Mouse (Mus musculus): Measurements from ENCODE around the gene Lrrn4cl.
A peak's percentile ranks its signal among the peaks of the same experiment; 100 is the strongest.
"Not testable (repeated sequence)": the region's sequence is repeated elsewhere in the genome, so short reads cannot be mapped to it uniquely, and the experiment has no call there.

Gene Lrrn4cl

DNA sequence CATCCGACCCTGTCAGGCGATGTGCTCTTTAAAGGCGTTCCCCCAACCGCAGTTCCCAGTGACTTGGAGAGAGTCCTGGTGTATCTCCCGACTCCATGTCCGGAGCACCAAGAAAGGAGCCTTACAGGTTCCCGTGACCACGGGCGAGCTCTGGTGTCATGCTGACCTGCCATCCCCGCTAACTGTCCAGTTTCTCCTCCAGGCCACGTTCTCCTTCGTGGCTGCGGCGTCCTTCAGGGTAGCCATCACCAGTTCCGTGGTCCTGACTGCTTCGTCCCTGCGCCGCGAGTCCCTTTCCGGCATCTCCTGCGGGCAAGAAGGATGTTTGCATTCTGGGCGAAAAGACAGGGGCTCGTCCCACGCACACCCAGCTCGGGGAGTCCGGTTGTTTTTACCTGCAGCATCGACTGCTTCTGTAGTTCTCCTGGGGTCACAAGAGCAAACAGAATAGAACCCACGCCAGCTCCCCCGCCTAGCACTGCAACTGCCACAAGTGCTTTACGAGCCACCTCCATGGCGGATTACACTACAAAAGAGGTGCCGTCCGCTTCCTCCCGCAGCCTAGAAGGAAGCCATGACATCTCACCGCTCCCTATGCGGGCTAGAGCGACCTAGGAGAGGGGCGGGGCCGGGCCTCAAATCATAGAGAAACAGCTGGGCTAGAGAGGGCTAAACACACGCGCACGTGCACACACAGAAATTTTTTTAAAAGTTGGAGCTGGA, 29.9 kb downstream of the Lrrn4cl start, which contains the start of gene Uqcc3:
TSS of gene Uqcc3 (minus strand) at position 613 of the 723 bp plus-strand sequence.
- DNase-seq (ENCODE audit: inconsistent ontology term): peak; percentile 91

DNA sequence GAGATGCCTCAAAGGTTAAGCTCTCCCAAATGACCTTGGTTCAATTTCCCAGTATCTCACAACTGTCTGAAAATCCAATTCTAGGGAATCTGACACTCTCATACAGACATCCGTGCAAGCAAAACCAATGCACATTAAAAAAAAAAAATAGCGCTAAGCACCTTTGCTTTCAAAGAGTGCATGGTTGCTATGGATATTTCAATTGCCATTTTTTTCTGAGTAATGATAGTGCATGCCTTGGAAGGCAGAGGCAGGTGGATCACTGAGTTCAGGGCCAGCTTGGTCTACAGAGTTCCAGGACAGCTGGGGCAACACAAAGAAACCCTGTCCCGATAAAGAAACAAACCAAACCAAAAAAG, 30.4 kb downstream of the Lrrn4cl start:
- no peak for DNase-seq (ENCODE audit: inconsistent ontology term)

DNA sequence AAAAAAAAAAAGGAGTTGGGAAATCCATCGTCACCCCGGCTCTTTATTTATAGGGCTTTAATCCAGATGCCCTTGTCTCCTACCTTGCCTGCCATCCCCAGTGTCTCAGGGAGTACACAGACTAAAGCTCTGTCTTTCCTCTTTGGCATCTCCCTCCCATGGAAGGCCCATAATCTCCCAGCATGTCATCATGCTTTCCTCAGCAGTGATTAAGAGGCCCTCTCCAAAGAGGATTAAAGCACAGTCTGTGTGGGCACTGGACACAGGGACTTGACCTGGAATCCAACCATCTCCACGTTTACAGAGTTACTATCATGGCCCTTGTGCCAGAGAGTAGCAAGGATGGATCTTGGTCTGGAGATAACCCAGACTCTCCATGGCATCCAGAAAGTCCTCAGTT, 33.0 kb downstream of the Lrrn4cl start, which contains the start of the genes Lbhd1 and Gm49403:
TSS of gene Lbhd1 (plus strand) at position 117 of the 400 bp plus-strand sequence.
TSS of gene Gm49403 (plus strand) at position 315 of the 400 bp plus-strand sequence.
- DNase-seq (ENCODE audit: inconsistent ontology term): no peak

DNA sequence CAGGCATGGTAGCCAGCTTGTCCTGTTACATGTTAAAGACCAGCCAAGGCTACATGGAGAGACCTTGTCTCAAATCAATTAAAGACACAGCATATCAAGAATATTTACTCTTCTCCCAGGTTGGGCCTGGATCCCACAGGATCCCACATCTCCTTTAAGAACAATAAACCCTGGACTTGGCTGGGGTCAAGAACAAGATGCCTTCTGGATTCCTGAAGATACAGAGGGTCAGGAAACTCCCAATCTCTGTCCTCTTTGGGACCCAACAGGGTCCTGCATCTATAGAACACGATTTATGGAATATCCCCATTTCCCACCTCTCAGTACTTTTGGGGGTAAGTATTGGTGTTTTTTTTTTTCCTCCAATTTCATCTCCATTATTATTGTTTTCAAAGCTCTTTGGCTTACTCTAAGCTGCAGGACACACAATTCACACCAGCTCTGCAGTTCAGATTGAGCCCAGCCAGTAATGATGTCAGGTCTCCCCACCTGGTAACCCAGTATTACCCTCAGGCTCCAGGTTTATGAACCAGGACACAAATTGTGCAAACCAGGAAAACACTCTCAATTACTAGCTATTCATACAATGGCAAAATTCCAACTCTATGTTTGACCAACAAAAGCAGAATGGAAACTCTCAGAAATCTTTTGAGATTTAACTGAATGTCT, 36.5 kb downstream of the Lrrn4cl start:
- DNase-seq (ENCODE audit: inconsistent ontology term): no peak

DNA sequence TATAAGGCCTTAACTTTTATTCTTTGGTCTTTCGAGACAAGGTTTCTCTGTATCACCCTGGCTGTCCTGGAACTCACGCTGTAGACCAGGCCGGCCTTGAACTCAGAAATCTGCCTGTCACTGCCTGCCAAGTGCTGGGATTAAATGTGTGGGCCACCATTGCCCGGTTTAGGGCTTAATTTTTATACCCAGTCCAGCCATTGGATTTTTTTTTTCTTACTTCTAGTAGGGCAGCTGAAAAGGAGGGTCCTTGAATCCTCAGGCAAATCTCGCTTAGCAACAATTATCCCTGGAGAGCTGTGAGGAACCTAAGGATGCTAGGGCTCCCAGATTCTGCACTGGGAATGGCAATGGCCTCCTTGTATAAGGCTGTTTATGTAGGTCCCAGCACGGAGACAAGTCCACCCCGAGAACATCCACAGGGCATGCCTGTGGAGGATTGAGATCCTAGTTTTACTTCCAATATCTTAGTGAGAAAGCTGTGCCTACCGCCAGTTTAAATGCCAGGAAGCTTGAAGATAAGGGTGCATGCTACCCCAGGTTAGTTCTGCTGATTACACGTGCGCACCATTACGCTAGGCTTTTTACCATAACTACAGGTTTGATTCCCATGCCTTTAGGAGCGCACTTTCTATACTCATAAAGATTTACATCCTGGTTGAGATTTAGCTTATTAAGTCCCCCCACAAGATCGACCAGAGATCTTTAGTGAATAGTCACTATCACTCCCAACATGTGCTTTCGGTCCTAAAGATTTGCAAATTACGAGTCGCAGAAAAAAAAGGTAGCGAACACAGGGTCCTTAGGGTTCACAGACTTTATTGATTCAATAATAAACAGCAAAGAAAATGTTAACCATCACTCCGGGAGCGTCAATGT, 37.3 kb downstream of the Lrrn4cl start:
- peak; percentile 24 for DNase-seq (ENCODE audit: inconsistent ontology term)

DNA sequence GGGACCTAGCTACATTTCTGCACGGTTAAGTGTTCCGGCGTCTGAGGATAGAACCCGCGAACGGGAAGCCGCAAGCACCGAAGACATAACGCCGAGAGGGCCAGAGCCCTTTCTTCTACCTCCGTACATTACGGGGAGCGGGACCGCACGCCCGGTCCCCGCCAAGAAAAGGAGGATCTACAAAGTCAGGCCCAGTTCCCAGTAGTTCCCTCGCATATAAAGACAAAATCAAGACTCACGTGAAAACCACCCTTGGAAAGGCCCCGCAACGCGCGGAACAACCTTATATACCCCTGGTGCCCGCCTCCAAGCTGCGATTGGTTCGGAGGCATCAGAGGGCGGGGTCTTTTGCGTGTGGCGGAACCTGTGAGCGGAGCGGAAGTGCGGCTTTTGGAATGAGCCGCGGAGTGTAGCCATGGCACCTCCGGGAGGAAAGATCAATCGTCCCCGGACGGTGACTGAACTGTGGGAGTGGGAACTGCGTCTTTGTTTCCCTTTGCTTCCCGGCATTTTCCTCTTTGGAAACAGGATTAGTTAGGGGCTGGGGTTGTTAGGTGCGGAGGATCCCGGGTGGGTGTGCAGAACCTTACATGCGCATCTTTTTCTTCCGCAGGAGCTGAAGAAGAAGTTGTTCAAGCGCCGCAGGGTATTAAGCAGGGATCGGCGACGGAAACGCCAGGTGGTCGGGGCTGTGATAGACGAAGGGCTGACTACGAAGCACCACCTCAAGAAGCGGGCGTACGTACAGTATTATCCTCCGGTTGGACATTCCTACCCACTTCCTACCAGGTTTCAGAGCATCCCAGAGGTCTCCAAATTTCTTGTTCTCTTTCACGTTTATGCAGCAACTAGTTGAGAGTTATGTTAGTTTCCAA, 38.2 kb downstream of the Lrrn4cl start, which contains the start of the genes 1810009A15Rik and Gm49416:
TSS of gene 1810009A15Rik (plus strand) at position 343 of the 875 bp plus-strand sequence.
TSS of gene Gm49416 (plus strand) at position 416 of the 875 bp plus-strand sequence.
- peak; percentile 93 for DNase-seq (ENCODE audit: inconsistent ontology term)

DNA sequence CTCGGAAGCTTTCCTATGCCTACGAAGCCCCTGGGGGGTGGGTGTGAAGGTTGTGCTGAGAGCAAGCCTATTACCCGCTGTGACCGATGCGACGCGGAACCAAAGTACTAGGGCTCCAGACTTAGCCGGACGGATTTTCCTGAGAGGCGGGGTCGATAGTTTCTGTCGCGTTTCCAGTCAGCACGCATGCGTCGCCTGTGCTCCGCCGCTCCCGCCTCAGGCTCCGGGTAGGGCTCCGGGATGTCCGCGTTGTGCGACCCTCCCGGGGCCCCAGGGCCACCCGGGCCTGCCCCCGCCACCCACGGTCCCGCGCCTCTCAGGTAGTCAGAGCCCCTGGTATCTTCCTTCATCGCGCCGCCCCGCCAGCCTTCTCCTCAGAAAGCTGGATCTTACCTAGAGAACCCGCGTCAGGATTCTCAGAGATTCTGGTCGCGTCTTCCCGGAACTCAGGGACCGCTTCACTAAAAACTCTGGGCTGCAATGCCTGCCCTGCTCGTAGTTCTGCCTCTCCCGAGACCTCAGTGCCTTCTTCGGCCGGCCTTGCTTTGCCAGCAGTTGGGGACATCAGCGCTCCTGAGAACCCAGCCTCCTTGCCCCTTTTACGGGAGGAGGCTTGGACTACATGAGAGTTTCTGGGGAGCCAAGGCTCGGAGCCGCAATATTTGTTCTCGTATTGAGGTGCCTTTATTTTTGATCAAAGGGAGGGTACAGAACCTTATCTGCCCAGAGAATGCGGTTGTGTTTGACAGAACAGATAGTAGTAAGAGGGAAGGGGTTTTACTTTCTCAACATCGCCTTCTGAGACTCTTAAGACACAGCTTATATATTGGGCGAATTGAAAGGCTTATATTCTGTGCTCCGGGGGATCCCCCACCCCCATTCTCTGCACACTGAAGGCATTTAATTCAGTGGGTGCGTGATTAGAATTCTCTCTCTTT, 42.5 kb downstream of the Lrrn4cl start, which contains the start of gene Ints5:
TSS of gene Ints5 (plus strand) at position 177 of the 938 bp plus-strand sequence.
- peak; percentile 74 for DNase-seq (ENCODE audit: inconsistent ontology term)

DNA sequence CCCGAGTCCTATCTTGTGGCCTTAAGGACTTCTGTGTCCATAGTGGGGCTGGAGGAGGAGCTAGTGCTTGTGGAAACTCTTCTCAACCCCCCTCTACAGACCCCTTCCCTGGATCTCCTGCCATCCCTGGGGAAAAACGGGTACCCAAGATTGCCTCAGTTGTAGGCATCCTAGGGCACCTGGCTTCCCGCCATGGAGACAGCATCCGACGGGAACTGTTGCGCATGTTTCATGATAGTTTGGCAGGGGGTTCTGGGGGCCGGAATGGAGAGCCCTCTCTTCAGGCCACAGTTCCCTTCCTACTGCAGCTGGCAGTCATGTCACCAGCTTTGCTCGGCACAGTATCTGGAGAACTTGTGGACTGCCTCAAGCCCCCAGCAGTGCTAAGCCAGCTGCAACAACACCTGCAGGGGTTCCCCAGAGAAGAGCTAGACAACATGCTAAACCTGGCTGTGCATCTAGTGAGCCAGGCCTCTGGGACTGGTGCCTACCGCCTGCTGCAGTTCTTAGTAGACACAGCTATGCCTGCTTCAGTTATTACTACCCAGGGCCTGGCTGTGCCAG, 44.9 kb downstream of the Lrrn4cl start:
- no peak for DNase-seq (ENCODE audit: inconsistent ontology term)

DNA sequence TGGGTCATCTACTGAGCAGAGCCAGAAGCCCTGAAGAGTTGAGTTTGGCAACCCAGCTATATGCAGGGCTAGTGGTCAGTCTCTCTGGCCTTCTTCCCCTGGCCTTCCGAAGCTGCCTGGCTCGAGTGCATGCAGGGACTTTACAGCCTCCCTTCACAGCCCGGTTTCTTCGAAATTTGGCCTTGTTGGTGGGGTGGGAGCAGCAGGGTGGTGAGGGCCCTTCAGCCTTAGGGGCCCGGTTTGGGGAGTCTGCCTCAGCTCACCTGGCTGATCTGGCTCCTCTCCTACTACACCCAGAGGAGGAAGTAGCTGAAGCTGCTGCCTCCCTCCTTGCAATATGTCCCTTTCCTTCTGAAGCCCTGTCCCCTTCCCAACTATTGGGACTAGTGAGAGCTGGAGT, 45.7 kb downstream of the Lrrn4cl start:
- DNase-seq (ENCODE audit: inconsistent ontology term): not testable (repeated sequence)

DNA sequence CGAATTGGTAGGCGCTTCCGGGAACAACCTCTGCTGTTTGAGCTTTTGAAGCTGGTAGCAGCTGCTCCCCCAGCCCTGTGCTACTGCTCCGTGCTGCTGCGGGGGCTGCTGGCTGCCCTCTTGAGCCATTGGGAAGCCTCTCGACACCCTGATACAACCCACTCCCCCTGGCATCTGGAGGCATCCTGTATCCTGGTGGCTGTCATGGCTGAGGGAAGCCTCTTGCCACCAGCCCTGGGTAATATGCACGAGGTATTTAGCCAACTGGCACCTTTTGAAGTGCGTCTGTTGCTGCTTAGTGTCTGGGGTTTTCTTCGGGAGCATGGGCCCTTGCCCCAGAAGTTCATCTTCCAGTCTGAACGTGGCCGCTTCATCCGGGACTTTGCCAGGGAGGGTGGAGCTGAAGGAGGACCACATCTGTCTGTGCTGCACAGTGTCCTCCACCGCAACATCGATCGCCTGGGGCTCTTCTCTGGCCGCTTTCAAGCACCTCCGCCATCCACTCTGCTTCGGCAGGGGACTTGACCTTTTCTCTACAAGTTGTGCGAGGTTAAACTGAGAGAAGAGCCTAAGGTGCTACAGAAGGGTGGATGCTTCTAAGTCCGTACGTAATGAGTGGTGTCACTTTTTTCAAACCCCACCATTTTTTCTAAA, 46.8 kb downstream of the Lrrn4cl start:
- DNase-seq (ENCODE audit: inconsistent ontology term): peak; percentile 64

DNA sequence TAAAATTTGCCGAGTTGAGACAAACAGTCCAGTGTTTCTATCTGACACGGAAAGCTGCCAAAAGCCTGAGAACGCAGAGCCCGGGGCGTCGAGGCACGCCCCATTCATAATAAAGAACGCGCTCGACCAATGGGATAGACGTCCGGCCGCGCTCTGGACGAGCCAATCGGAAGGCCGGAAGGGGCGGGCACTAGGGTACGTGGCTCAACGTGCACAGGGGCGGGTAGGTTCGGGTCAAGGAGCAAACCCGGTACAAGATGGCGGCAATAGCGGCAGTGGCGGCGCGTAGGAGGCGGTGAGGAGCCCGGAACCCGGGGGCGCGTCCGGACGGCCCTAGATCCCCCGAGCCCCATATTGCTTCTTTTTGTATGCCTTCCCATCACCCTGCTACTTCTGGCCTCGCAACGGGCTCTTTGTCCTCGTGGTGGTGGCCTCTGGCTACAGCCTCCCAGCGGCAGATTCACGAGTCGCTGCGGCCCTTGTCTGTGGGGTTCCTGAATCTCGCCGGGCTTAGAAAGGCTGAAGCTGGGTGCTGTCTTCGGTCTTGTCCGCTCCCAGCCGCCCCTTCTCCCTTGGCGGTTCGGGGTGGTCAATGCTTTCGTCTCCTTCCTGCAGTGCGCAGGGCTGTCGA, 47.4 kb downstream of the Lrrn4cl start, which contains the start of gene Ganab:
TSS of gene Ganab (plus strand) at position 207 of the 631 bp plus-strand sequence.
- DNase-seq (ENCODE audit: inconsistent ontology term): peak; percentile 97

DNA sequence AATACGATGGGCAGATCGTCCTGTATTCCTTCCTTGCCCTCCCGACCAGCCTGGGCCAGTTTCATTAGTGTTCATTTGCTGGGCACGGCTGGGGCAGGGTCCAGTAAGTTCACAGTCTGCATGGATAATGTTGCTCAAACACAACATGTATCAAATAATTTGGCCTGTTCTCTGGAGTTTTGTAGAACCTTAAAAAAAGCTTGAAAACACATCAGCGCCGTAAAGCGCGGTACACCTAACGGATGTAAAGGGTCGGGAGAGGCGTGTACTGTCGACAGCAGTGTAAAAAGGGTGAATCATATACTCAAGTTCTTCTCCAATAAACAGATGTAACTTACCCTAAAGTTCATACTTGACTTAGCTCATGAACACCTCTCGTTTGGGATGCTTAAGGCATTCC, 48.0 kb downstream of the Lrrn4cl start:
- DNase-seq (ENCODE audit: inconsistent ontology term): no peak

DNA sequence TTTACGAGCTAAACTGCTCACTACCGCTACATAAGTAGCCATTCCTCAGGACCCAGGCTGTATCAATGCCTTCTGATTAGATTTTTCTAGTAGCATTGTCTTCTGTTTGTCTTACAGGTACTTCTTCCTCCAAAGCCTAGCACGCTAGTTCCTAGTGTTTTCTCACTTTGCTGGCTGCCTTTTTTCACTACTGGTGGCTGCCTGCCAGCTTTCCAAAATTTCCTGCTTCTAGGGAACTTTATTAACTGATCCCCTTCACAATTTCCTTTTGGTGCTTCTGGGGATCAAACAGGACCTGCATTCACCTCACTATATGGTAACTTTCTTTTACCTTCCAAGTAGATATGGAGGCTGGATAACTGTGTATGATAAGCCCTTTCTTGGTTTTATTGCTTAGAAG, 48.5 kb downstream of the Lrrn4cl start:
- DNase-seq (ENCODE audit: inconsistent ontology term): no peak

DNA sequence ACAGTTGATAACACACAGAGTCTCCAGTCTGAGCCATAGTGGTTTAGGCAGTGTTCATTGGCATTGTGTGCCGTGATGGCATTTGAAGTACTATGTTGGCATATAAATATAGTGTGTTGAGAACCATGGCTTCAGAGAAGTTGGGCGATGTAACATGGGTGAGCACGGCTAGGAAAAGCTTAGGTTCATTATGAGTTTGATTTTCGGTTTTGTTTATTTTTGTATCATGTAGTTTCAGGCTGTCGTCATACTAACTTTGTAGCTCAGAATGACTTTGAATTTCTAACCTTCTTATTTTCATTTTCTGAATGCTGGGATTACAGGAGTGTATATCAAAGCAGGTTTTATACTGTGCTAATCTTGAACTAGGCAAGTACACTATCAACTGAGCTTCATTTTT, 52.8 kb downstream of the Lrrn4cl start:
- no peak for DNase-seq (ENCODE audit: inconsistent ontology term)

All from Muller cell, postnatal 12 days (primary cell).